Mouse (Mus musculus) stomach, embryonic 16.5 days (tissue): ENCODE measurements at regions not wholly inside any gene's neighbourhood (a gene's known extent, or its start where the extent isn't known, plus 50 kb on each side); places are given as distances from the start of the nearest gene placed in this dataset.

Source experiments
- ATAC-seq: fragments of 200-750 bp; cut with Nextera tagmentation; 2 replicates; pipeline ENCODE4 v1.8.0; 2017; ENCODE audit warnings: moderate number of reproducible peaks, moderate TSS enrichment; ENCODE audit not compliant: insufficient read depth, low FRiP score
- H3K27ac ChIP-seq: fragments of 300-500 bp; sonication (generic); 2 replicates; pipeline ENCODE4 v1.5.1; 2014; ENCODE audit warnings: low read length
- H3K27me3 ChIP-seq: fragments of 300-500 bp; sonication (generic); 2 replicates; pipeline ENCODE4 v1.6.1; 2014; ENCODE audit warnings: low read length, control low read depth, mixed read lengths; ENCODE audit not compliant: control insufficient read depth, insufficient read depth
- H3K36me3 ChIP-seq: fragments of 300-500 bp; sonication (generic); 2 replicates; pipeline ENCODE4 v1.6.1; 2014; ENCODE audit warnings: low read length; ENCODE audit not compliant: control insufficient read depth, insufficient read depth
- H3K4me1 ChIP-seq: fragments of 300-500 bp; sonication (generic); 2 replicates; pipeline ENCODE4 v1.6.1; 2014; ENCODE audit warnings: low read length, control low read depth, mixed read lengths; ENCODE audit not compliant: control insufficient read depth, insufficient read depth
- H3K4me2 ChIP-seq: fragments of 300-500 bp; sonication (generic); 2 replicates; pipeline ENCODE4 v1.6.1; 2014; ENCODE audit warnings: low read depth, low read length, mixed read lengths
- H3K4me3 ChIP-seq: fragments of 300-500 bp; sonication (generic); replicated peaks from 2 replicates; pipeline ENCODE4 v1.5.1; 2014; ENCODE audit warnings: mild to moderate bottlenecking, low read length
- H3K9ac ChIP-seq: fragments of 300-500 bp; sonication (generic); 2 replicates; pipeline ENCODE4 v1.6.1; 2014; ENCODE audit warnings: low read length
- H3K9me3 ChIP-seq: fragments of 300-500 bp; sonication (generic); replicated peaks from 2 replicates; pipeline ENCODE4 v1.6.1; 2016; ENCODE audit warnings: low read length, control low read depth; ENCODE audit not compliant: control insufficient read depth
- WGBS: fragments of 180-500 bp; shearing (Covaris S2); extraction: QIAGEN DNeasy Blood & Tissue Kit; methylation state at CpG from one replicate; pipeline ENCODE4 v1.1.7; 2014; 5-methylcytosine and 5-hydroxymethylcytosine counted together

- Histone ChIP-seq H3K4me2 (no peak overlapping the region), H3K27ac (no peak overlapping the region), H3K4me3 (no peak overlapping the region), H3K27me3 (no peaks in the 10 kb centered on the region), H3K9ac (no peak overlapping the region), H3K4me1 (no peaks in the 10 kb centered on the region), H3K9me3 (no peaks in the 10 kb centered on the region), H3K36me3 (no peaks in the 10 kb centered on the region)
- ATAC-seq, result no peak
- 89% methylated on average over 2 of the region's 2 CpGs for WGBS
These were observed 313.7 kb upstream of the Defb41 start for GRCm38 (mm10) chr1:18578625-18579024.

- Histone ChIP-seq H3K4me3 (no peak overlapping the region), H3K27me3 (no peaks in the 10 kb centered on the region), H3K9me3 (no peaks in the 10 kb centered on the region), H3K4me2 (no peak overlapping the region), H3K9ac (no peak overlapping the region), H3K36me3 (no peaks in the 10 kb centered on the region), H3K27ac (no peak overlapping the region), H3K4me1 (no peaks in the 10 kb centered on the region)
- no peak for ATAC-seq
- 75% methylated on average over 2 of the region's 2 CpGs for WGBS
These were observed 302.1 kb upstream of the Defb41 start for GRCm38 (mm10) chr1:18567086-18567485.

GRCm38 (mm10) chr1:18551211-18551610 lies 286.3 kb upstream of the Defb41 start:
- no peak overlapping the region for H3K9ac ChIP-seq
- H3K4me2 ChIP-seq, result no peak overlapping the region
- no peaks in the 10 kb centered on the region for H3K4me1 ChIP-seq
- no peaks in the 10 kb centered on the region for H3K27me3 ChIP-seq
- no peaks in the 10 kb centered on the region for H3K36me3 ChIP-seq
- H3K9me3 ChIP-seq, result no peaks in the 10 kb centered on the region
- ATAC-seq, result no peak
- WGBS, result 66% methylated on average over 2 of the region's 2 CpGs
- no peak overlapping the region for H3K4me3 ChIP-seq
- no peak overlapping the region for H3K27ac ChIP-seq

GRCm38 (mm10) chr1:18531702-18532101 lies 266.8 kb upstream of the Defb41 start:
- Histone ChIP-seq H3K9ac (no peak overlapping the region), H3K4me3 (no peak overlapping the region), H3K27ac (no peak overlapping the region), H3K4me2 (no peak overlapping the region), H3K36me3 (no peaks in the 10 kb centered on the region), H3K27me3 (no peaks in the 10 kb centered on the region), H3K9me3 (no peaks in the 10 kb centered on the region), H3K4me1 (no peaks in the 10 kb centered on the region)
- 89% methylated on average over 1 of the region's 1 CpGs for WGBS
- 0 out of 2 replicates have a peak, but pooled peaks have one; percentile 25 for ATAC-seq

DNA sequence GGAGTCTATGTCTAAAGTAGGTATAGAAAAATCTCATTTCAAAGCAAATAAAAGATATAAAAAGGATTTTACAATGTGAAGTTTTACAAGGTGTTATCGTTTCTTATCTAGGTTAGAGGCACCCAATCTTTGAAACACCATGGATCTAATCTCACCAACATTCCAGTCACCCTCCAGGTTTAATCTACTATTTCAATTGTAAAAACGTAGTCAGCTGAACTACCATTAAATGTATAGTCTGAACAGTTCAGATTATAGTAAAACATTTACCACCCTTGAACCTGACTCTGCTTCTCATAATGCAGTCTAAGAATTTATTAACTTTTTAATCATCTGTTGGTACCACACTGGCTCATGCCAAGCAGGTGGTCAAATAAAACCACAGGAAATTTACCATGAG lies 259.5 kb upstream of the Defb41 start:
- no peak overlapping the region for H3K9ac ChIP-seq
- H3K36me3 ChIP-seq, result no peaks in the 10 kb centered on the region
- no peaks in the 10 kb centered on the region for H3K27me3 ChIP-seq
- no peaks in the 10 kb centered on the region for H3K9me3 ChIP-seq
- no peak overlapping the region for H3K27ac ChIP-seq
- 59% methylated on average over 2 of the region's 2 CpGs for WGBS
- no peak overlapping the region for H3K4me3 ChIP-seq
- no peak overlapping the region for H3K4me2 ChIP-seq
- no peak for ATAC-seq
- no peaks in the 10 kb centered on the region for H3K4me1 ChIP-seq

DNA sequence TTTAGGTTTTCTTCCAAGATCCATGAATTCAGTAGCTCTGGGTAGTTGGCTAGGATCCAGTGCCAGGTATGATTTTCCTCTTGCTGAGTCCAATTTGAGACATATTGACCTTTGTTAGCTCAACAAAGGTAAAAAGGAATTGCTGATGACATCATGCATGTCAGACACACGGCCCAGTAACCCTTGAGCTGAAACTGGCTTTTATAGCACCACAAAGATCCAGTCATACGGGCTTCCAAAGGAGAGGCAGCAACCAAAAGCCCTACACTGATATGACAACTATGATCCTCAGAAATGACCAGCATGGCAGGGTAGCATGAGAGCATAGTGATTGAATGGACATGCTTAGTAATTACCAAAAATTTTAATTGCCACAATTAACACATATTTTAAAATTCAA lies 258.0 kb upstream of the Defb41 start:
- no peak overlapping the region for H3K9ac ChIP-seq
- H3K4me3 ChIP-seq, result no peak overlapping the region
- H3K36me3 ChIP-seq, result no peaks in the 10 kb centered on the region
- H3K27me3 ChIP-seq, result no peaks in the 10 kb centered on the region
- H3K4me2 ChIP-seq, result no peak overlapping the region
- no peaks in the 10 kb centered on the region for H3K9me3 ChIP-seq
- no peak overlapping the region for H3K27ac ChIP-seq
- no peaks in the 10 kb centered on the region for H3K4me1 ChIP-seq
- 62% methylated on average over 2 of the region's 2 CpGs for WGBS
- no peak for ATAC-seq

GRCm38 (mm10) chr1:18512764-18513163 lies 247.8 kb upstream of the Defb41 start:
- Histone ChIP-seq H3K9me3 (no peaks in the 10 kb centered on the region), H3K4me1 (no peaks in the 10 kb centered on the region), H3K4me2 (no peak overlapping the region), H3K9ac (no peak overlapping the region), H3K36me3 (no peaks in the 10 kb centered on the region), H3K27ac (no peak overlapping the region), H3K27me3 (no peaks in the 10 kb centered on the region), H3K4me3 (no peak overlapping the region)
- WGBS, result 77% methylated on average over 3 of the region's 3 CpGs
- no peak for ATAC-seq

- no peak overlapping the region for H3K9ac ChIP-seq
- no peaks in the 10 kb centered on the region for H3K9me3 ChIP-seq
- H3K27ac ChIP-seq, result no peak overlapping the region
- H3K27me3 ChIP-seq, result no peaks in the 10 kb centered on the region
- no peaks in the 10 kb centered on the region for H3K36me3 ChIP-seq
- no peaks in the 10 kb centered on the region for H3K4me1 ChIP-seq
- no peak overlapping the region for H3K4me2 ChIP-seq
- ATAC-seq, result no peak
- H3K4me3 ChIP-seq, result no peak overlapping the region
- WGBS, result 71% methylated on average over 3 of the region's 3 CpGs
These were observed 233.6 kb upstream of the Defb41 start for GRCm38 (mm10) chr1:18498556-18498955.

DNA sequence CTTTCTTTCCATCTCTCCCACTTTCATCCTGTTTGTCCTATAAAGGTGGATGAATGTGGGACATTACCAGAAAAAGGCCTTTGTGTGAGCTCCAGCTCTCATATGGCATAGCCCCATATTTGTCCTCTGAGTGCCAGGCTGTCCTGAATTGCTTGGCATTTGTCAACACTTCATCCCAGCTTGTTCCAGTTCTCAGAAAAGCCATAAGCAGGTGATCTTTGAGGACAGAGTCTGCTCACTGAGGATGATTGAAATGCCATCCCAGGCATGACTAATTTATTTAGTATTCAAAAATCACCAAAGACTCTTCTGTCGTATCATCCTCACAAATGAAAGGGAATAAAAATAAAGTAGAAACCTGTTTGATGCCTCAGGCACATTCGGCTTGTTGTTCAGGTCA lies 203.6 kb upstream of the Defb41 start:
- Histone ChIP-seq H3K27ac (no peak overlapping the region), H3K27me3 (no peaks in the 10 kb centered on the region), H3K9ac (no peak overlapping the region), H3K9me3 (no peaks in the 10 kb centered on the region), H3K36me3 (no peaks in the 10 kb centered on the region), H3K4me1 (no peaks in the 10 kb centered on the region), H3K4me3 (no peak overlapping the region), H3K4me2 (no peak overlapping the region)
- 92% methylated on average over 2 of the region's 2 CpGs for WGBS
- no peak for ATAC-seq

DNA sequence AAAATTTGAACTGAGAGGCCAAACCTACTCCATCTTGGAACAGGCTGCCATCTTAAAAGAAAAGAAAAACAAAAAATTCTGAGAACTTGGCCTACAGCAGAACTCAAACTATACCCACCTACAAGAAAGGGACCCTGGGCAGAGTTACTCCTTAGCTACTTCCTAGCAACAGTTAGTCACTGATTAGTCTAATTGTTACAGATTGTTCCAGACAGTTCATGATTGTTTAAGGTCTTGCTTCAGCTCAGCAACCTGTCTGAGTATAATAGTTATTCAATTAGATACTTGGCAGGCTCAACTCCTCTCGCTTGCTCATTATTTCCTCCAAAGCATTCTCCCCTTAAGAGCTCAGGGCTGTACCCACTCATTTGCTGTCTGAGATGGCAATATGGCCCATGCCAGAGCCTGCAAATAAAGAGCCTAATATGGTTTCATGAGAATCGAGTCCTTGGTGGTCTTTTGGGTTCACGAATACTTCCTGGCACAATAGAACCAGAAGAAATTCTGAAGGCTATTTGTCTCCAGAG lies 200.4 kb upstream of the Defb41 start:
- Histone ChIP-seq H3K4me3 (no peak overlapping the region), H3K9ac (no peak overlapping the region), H3K27ac (no peak overlapping the region), H3K9me3 (no peaks in the 10 kb centered on the region), H3K4me1 (no peaks in the 10 kb centered on the region), H3K4me2 (no peak overlapping the region), H3K36me3 (no peaks in the 10 kb centered on the region), H3K27me3 (no peaks in the 10 kb centered on the region)
- no peak for ATAC-seq
- WGBS, result 82% methylated on average over 3 of the region's 3 CpGs
